Mouse (Mus musculus) stomach, embryonic 16.5 days (tissue): ENCODE measurements around the gene Top3b. TPM values are rescaled to one million over a fixed set of nuclear protein-coding genes. Genes with fewer than 3 reads are reported as not detected.
A peak's percentile ranks its signal among the peaks of the same experiment; 100 is the strongest.

ENCODE experiments used
- ATAC-seq: fragments of 200-750 bp; cut with Nextera tagmentation; 2 replicates; pipeline ENCODE4 v1.8.0; 2017; ENCODE audit warnings: moderate number of reproducible peaks, moderate TSS enrichment; ENCODE audit not compliant: insufficient read depth, low FRiP score
- H3K27ac ChIP-seq: fragments of 300-500 bp; sonication (generic); 2 replicates; pipeline ENCODE4 v1.5.1; 2014; ENCODE audit warnings: low read length
- H3K27me3 ChIP-seq: fragments of 300-500 bp; sonication (generic); 2 replicates; pipeline ENCODE4 v1.6.1; 2014; ENCODE audit warnings: low read length, control low read depth, mixed read lengths; ENCODE audit not compliant: control insufficient read depth, insufficient read depth
- H3K36me3 ChIP-seq: fragments of 300-500 bp; sonication (generic); 2 replicates; pipeline ENCODE4 v1.6.1; 2014; ENCODE audit warnings: low read length; ENCODE audit not compliant: control insufficient read depth, insufficient read depth
- H3K4me1 ChIP-seq: fragments of 300-500 bp; sonication (generic); 2 replicates; pipeline ENCODE4 v1.6.1; 2014; ENCODE audit warnings: low read length, control low read depth, mixed read lengths; ENCODE audit not compliant: control insufficient read depth, insufficient read depth
- H3K4me2 ChIP-seq: fragments of 300-500 bp; sonication (generic); 2 replicates; pipeline ENCODE4 v1.6.1; 2014; ENCODE audit warnings: low read depth, low read length, mixed read lengths
- H3K4me3 ChIP-seq: fragments of 300-500 bp; sonication (generic); replicated peaks from 2 replicates; pipeline ENCODE4 v1.5.1; 2014; ENCODE audit warnings: mild to moderate bottlenecking, low read length
- H3K9ac ChIP-seq: fragments of 300-500 bp; sonication (generic); 2 replicates; pipeline ENCODE4 v1.6.1; 2014; ENCODE audit warnings: low read length
- H3K9me3 ChIP-seq: fragments of 300-500 bp; sonication (generic); replicated peaks from 2 replicates; pipeline ENCODE4 v1.6.1; 2016; ENCODE audit warnings: low read length, control low read depth; ENCODE audit not compliant: control insufficient read depth
- WGBS: fragments of 180-500 bp; shearing (Covaris S2); extraction: QIAGEN DNeasy Blood & Tissue Kit; methylation state at CpG from one replicate; pipeline ENCODE4 v1.1.7; 2014; 5-methylcytosine and 5-hydroxymethylcytosine counted together
- polyA plus RNA-seq: library from polyadenylated mRNA; unstranded; fragments of >200 nt; fragmentation: Nextera tagmentation; extraction: Ambion mirVana; gene quantifications from 2 replicates; pipeline ENCODE4 v1.2.1, GENCODE M21; 2015

Gene Top3b
- polyA plus RNA-seq, 1 experiment from 2014 or later = 53.8 TPM

DNA sequence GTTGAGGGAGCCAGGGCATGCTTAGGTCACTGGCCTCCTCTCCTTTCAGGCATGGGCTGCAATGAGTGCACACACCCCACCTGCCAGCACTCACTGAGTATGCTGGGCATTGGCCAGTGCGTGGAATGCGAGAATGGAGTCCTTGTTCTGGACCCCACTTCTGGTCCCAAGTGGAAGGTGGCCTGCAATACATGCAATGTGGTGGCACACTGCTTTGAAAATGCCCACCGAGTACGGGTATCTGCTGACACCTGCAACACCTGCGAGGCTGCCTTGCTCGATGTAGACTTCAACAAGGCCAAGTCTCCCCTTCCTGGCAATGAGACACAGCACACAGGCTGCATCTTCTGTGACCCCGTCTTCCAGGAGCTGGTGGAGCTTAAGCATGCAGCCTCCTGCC, 21.8 kb downstream of the Top3b start:
- Histone ChIP-seq H3K9me3 (no peaks in the 10 kb centered on the region), H3K9ac (no peak overlapping the region), H3K27me3 (no peaks in the 10 kb centered on the region), H3K27ac (no peak overlapping the region), H3K4me2 (no peak overlapping the region), H3K4me1 (peaks cover 9% of the 10 kb centered on the region), H3K4me3 (no peak overlapping the region), H3K36me3 (peaks cover 10% of the 10 kb centered on the region; the same call in 1 of the 2 replicates)
- WGBS = 94% methylated on average over 7 of the region's 7 CpGs
- ATAC-seq = no peak

DNA sequence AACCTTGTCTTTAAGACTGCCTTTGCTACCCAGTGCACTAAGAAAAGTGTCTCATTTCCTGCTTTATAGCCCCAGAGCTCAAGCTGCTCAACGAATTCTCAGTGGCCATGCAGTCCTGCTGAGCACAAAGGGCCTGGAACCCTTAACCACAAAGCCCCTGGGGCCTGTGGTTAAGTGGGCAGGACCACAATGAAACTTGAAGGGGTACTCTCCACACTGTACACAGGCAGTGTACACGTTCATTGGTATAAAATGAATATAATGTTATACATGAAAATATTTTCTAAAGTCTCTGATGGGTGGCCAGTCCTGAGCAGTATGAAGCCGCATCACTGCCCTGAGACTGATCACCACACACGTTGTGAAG, 25.5 kb downstream of the Top3b start:
- Histone ChIP-seq H3K4me1 (peaks cover 13% of the 10 kb centered on the region), H3K9ac (peak overlapping the region; percentile 32), H3K27ac (no peak overlapping the region; the same call in 1 of the 2 replicates), H3K27me3 (no peaks in the 10 kb centered on the region), H3K4me2 (no peak overlapping the region; the same call in 1 of the 2 replicates), H3K4me3 (peak overlapping the region; percentile 76), H3K9me3 (no peaks in the 10 kb centered on the region), H3K36me3 (0 out of 2 replicates have a peak, but pooled peaks cover under 1% of the 10 kb centered on the region)
- ATAC-seq = no peak
- WGBS = 28% methylated on average over 4 of the region's 4 CpGs

DNA sequence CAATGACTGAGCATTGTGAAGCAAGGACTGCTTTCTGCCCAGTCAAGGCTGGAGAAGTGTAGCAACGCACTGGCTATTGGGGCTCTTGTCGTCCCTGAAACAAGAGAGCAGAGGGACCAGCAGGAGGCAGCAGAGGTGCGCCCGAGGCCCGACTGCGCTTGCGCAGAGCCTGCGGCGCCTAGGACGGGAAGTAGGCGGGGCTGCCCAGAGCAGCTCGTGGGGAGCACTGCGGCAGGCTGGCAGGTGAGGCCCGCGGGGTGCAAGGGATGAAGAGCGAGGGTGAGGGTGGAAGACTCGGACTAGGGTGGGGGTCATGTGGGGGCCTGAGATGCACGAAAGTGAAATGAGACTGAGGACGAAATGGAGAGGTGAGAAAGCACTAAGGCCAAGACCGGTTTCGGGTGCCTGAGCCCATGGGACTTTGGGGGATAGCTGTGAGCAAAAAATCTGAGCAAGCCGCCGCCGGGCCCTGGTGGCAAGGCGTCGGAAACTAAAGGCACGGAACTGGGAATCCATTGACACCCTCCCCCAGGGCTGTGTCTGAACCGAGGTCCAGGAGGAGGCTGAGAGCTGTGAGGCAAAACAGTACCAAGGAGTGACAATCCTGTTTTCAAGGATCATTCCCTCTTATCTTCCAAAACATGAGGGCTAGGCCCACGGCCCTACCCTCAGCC, 26.0 kb downstream of the Top3b start, which contains the start of gene Ppm1f:
Gene Ppm1f (plus strand): TSS at position 88 of the 674 bp plus-strand sequence.
- ATAC-seq = peak; percentile 91
- WGBS = under 1% methylated on average over 29 of the region's 29 CpGs
- H3K4me2 ChIP-seq = peak within 1 kb of the TSS; percentile 89
- no peaks in the 10 kb centered on the region for H3K9me3 ChIP-seq
- peak within 1 kb of the TSS; percentile 46 for H3K27ac ChIP-seq
- H3K36me3 ChIP-seq = no peaks in the 10 kb centered on the region; the same call in 1 of the 2 replicates
- peak within 1 kb of the TSS; percentile 76 for H3K4me3 ChIP-seq
- H3K4me1 ChIP-seq = peaks cover 13% of the 10 kb centered on the region
- peak within 1 kb of the TSS; percentile 83 for H3K9ac ChIP-seq
- no peaks in the 10 kb centered on the region for H3K27me3 ChIP-seq

DNA sequence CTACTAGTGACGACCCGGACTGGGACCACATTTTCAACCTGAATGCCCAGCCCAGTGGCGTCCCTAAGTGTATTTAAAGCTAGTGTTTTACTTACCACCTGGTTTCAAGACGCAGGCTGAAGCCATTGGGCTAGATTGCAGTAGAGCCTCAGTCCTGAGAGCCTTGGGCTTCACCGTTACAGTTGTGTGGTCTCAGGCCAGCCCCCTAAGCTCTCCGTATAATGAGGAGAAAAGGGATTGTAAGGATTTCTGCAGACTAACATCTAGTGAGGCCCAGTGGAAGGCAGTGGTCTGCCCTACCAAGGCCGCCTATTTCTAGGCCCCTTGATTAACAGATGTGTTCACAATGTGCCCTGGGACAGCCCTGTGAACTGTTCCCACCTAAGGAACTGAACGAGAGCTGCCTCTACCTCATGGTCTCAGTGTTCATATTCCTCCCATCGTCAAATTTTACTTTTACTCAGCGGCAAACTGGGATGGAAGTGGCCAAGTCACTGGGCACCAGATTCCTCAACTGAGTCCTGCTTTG, 26.6 kb downstream of the Top3b start:
- Histone ChIP-seq H3K4me2 (peak overlapping the region; percentile 89), H3K27me3 (no peaks in the 10 kb centered on the region), H3K27ac (peak overlapping the region; percentile 46), H3K4me1 (peaks cover 13% of the 10 kb centered on the region), H3K4me3 (peak overlapping the region; percentile 76), H3K36me3 (no peaks in the 10 kb centered on the region; the same call in 1 of the 2 replicates), H3K9me3 (no peaks in the 10 kb centered on the region), H3K9ac (peak overlapping the region; percentile 83)
- ATAC-seq = peak; percentile 2; the same call in 1 of the 2 replicates
- WGBS = 19% methylated on average over 10 of the region's 10 CpGs

DNA sequence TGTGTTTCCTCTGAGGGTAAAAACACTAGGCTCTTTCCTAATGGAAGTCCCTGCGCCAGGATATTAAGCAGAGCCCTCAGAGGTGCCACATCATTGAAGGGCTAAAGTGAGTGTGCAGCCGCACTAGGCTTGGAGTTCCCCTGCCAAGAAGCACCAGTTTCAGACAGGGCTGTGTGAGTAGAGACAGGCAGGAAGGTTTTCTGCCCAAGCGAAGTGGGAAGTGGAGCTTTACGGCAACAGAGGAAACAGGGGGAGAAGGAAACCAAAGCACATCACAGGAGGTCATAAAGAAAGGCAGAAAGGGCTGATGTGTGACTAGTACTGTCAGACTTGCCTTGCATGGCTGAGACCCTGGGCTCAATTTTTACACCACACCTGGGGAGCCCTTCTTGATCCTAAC, 31.8 kb downstream of the Top3b start:
- no peak overlapping the region for H3K9ac ChIP-seq
- ATAC-seq = no peak
- H3K27ac ChIP-seq = no peak overlapping the region
- no peak overlapping the region for H3K4me2 ChIP-seq
- WGBS = 78% methylated on average over 4 of the region's 4 CpGs
- no peaks in the 10 kb centered on the region for H3K9me3 ChIP-seq
- H3K4me3 ChIP-seq = no peak overlapping the region
- peaks cover 4% of the 10 kb centered on the region for H3K4me1 ChIP-seq
- peaks cover 10% of the 10 kb centered on the region; the same call in 1 of the 2 replicates for H3K36me3 ChIP-seq
- H3K27me3 ChIP-seq = no peaks in the 10 kb centered on the region

DNA sequence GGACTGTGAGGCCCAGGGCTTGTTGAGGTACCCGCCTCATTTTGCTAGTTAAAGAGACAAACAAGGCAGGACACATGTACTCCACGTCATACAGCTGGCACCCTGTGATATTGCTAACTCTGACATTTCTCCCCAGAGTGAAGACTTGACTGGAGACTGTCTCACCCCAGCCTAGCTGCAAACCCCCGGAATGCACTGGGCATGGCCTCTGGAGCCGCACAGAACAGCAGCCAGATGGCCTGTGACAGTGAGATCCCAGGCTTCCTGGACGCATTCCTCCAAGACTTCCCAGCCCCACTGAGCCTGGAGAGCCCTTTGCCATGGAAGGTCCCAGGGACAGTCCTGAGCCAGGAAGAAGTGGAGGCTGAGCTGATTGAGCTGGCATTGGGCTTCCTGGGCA, 32.7 kb downstream of the Top3b start:
- Histone ChIP-seq H3K4me3 (no peak overlapping the region), H3K27ac (no peak overlapping the region), H3K9me3 (no peaks in the 10 kb centered on the region), H3K4me1 (no peaks in the 10 kb centered on the region), H3K9ac (no peak overlapping the region), H3K27me3 (no peaks in the 10 kb centered on the region), H3K4me2 (no peak overlapping the region), H3K36me3 (peaks cover 10% of the 10 kb centered on the region; the same call in 1 of the 2 replicates)
- ATAC-seq = no peak
- WGBS = 84% methylated on average over 5 of the region's 5 CpGs

DNA sequence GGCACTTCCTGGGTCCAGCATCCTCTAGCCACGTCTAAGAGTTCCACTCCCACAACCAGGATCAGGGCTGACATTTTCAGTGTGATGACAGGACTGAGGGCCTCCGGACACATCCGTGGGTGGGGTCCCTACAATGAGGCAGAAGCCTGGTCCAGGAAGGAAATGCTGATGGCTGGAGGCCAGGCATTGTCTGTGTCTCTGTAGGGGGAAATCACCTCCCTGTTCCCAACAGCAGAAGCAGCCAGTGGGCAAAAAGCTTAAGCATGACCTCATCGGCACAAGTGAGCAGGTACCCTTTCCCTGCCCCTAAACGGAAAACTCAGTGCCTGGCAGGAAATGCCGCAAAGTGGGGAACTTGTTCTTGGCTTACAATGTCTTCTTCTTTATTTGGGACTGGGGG, 37.3 kb downstream of the Top3b start:
- ATAC-seq = peak; percentile 50; the same call in 1 of the 2 replicates
- no peaks in the 10 kb centered on the region for H3K4me1 ChIP-seq
- no peaks in the 10 kb centered on the region for H3K9me3 ChIP-seq
- no peak overlapping the region for H3K9ac ChIP-seq
- peak overlapping the region; percentile 71; the same call in 1 of the 2 replicates for H3K27ac ChIP-seq
- 74% methylated on average over 6 of the region's 6 CpGs for WGBS
- H3K4me2 ChIP-seq = no peak overlapping the region
- 0 out of 2 replicates have a peak, but pooled peaks cover 14% of the 10 kb centered on the region for H3K36me3 ChIP-seq
- H3K27me3 ChIP-seq = no peaks in the 10 kb centered on the region
- H3K4me3 ChIP-seq = no peak overlapping the region

DNA sequence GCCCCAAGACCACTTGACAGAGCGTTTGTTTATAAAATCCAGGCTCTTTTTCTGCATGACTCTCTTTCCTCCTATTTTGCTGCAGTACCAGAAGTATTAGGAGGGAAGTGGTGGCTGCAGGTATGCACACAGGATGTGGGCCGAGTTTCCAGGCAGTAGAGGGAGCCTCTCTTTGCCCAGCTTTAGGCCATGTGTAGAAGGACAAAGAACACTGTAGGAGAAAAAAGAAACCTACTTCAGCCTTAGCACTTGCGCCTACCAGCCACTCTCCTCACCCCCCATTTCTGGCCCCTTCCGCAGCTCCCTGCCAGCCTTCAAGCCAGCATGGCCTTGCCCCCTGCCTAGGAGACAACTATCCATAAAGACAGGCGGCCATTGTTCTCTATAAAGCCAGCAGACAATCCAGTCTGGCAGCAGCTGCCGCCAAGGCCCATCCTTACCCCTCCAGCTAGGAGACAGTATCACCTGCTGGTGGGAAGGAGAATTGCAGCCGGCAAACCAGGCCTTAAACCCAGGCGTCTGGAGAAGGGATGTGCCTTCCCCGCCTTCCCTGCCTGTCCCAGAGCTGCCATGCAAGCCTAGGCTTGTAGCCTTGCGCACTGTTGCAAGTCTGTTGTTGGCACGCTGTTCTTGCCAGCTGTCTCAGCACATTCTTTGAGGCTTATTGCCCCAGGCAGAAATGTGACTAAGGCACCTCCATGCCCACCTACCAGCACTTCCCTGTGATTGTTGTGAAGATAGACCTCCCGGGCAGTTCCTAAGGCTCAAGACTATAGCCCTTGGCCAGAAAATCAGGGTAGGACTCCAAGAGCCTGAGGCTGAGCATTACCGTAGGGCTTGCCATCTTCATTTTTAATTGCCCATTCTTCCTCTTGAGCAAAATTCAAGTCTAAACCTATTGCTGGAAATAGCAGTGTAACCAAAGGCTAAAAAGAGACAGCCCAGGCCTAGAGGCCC, 41.4 kb downstream of the Top3b start:
- H3K4me1 ChIP-seq = no peaks in the 10 kb centered on the region
- ATAC-seq = peak; percentile 85
- peaks cover 3% of the 10 kb centered on the region; the same call in 1 of the 2 replicates for H3K36me3 ChIP-seq

More for the DNA sequence above, 41.4 kb downstream of the Top3b start:
- Histone ChIP-seq H3K9ac (no peak overlapping the region), H3K4me2 (no peak overlapping the region), H3K27ac (peak overlapping the region; percentile 56; the same call in 1 of the 2 replicates), H3K9me3 (no peaks in the 10 kb centered on the region), H3K4me3 (no peak overlapping the region), H3K27me3 (no peaks in the 10 kb centered on the region)
- WGBS = 48% methylated on average over 13 of the region's 13 CpGs
